Mouse (Mus musculus) left cerebral cortex, adult 2 months (tissue): ENCODE results near the gene Sirt3. TPM values are rescaled to one million over a fixed set of nuclear protein-coding genes. Genes with fewer than 3 reads are reported as not detected.
A peak's percentile ranks its signal among the peaks of the same experiment; 100 is the strongest.

Experiments
- DNase-seq, 2 experiments: peaks; one replicate each; pipeline ENCODE4 v3.0.0; 2021 to 2022; ENCODE audit warnings: low spot score in 2 of 2, mixed read lengths in 1 of 2; ENCODE audit errors: extremely low spot score in 1 of 2
- H3K27ac ChIP-seq: fragments of 200-600 bp; 2 replicates; pipeline ENCODE4 v1.8.1; 2022
- H3K4me3 ChIP-seq: fragments of 200-600 bp; 2 replicates; pipeline ENCODE4 v1.8.1; 2022
- CTCF ChIP-seq: fragments of 200-600 bp; IDR thresholded peaks from 2 replicates; pipeline ENCODE4 v1.8.1; 2022; ENCODE audit warnings: antibody characterized with exemption, mild to moderate bottlenecking, moderate library complexity
- intact Hi-C: fragments of 180-260 bp; cut with DNase I; formaldehyde crosslinking; loops from one replicate; pipeline ENCODE4 v1.15.1; 2025
- total RNA-seq, 2 experiments: library from RNA; stranded (reverse); gene quantifications; 2 replicates each; pipeline ENCODE4 v1.2.3; 2021

Gene Sirt3
- total RNA-seq, 2 experiments from 2014 or later: 72.2 to 76.5 TPM

DNA sequence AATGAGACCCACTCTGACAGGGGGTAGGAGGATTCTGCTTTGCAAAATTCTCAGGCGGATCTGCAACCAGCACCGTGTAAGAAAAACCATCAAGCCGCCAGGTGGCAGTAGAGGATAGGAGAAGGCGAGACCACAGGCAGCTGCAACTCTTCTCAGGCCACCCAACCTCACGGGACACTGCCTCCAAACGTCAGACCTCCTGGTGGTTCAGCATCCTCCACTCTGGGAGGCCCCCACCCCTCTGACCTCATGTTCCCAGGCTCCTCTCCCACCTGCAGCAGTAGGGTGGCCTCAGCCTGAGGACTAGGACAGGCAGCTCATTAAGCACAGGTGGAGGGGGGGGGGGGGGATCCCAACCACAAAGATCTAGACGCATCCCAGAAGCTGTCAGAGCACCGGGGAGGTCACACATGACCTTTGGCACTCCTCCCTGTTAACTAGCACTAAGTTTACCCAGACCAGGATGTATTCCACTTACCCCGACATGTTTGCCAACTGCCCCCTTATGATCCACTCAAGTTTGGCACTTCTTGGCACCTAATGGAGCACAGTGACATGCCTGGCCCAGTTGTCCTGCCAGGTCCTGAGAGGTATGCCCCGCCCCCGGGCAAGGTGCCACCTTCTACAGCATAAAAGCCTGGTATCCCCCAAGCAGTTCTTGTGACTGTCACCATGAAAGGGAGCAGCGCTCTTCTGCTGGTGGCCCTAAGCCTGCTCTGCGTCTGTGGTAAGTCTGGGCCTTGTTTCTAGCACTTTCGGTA lies 37.0 kb downstream of the Sirt3 start, which contains the start of gene Scgb1c1:
Scgb1c1 (plus strand) TSS at position 643 of the 761 bp plus-strand sequence.
- TF ChIP-seq CTCF: peak; percentile 89
- peak; percentile 86 to 93 for DNase-seq
- no peak within 1 kb of the TSS for H3K4me3 ChIP-seq
- no peak within 1 kb of the TSS for H3K27ac ChIP-seq
- intact Hi-C loops: loop anchor here (1.0 to 5.0 kb wide), 4 partner anchors 37 to 331 kb away; partner anchors contain the start of genes Psmd13 and Sirt3

DNA sequence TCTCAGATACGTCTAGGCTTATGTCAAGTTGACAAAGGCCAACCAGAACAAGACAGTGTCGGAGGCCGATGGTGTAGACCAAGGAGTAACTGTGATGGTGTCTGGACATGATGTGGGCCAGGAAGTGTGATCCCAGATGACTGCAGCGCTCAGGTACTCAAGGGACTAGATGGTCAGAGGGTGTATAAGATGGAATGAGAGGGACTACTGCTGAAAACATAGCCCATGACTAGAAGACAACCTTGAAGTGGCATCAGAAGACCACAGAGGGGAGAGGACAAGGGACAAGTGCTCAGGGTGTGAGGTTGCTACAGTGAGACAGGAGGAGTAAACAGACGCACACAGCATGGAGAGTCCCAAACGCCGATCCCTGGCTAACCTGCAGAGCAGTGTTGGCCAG lies 38.3 kb downstream of the Sirt3 start:
- Histone ChIP-seq H3K27ac (no peak overlapping the region), H3K4me3 (no peak overlapping the region)
- DNase-seq: no peak
- no peak for TF ChIP-seq CTCF
- intact Hi-C loops: loop anchor here (1.0 kb wide), 1 partner anchor 59 kb away; no protein-coding TSS in a partner anchor

DNA sequence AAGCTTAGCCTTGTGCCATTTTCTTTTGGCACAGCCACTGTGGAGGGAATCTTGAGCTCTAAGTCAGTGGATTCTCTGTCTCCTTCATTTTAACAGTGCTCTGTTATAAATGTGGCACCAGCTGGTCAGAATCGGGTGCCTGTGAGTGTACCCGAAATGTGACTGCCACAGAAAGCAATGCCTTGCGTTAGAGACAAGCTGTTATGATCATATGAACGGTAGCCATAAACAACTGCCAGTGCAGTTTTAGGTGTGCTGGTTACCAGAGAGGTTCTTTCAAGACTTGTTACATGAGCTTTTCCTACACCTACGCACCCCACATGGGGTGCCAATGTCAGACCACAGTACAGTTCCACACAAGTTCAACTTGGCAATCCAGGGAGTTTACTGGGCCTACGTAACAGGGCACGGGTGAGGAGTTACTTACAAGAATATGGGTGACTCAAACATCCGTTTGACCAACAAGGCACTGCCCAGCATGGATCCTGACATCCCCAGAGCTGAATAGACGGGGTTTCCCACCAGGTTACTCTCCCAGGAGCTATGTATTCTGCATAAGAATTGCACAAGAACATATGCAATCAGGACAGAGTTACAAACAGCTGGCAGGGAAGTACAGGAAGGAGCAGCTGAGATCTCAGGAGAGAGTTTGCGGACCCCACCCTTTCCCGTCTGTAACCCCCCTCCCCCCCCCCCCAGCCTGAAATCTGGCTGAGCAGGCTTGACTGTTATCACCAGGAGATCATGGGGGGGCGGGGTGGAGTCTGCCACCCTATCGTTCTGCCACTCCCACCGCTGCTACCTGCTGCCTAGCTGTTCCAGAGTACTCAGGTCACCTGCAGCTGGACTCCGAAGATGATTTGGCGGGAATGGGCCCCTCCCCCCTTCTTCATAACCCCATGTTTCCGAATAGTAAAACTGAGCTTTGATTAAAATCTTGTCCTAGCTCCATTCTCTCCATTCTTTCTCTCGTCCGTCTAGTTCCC lies 41.1 kb downstream of the Sirt3 start:
- Histone ChIP-seq H3K27ac (no peak overlapping the region), H3K4me3 (no peak overlapping the region)
- intact Hi-C loops: no loop called here
- TF ChIP-seq CTCF: no peak
- DNase-seq: no peak

DNA sequence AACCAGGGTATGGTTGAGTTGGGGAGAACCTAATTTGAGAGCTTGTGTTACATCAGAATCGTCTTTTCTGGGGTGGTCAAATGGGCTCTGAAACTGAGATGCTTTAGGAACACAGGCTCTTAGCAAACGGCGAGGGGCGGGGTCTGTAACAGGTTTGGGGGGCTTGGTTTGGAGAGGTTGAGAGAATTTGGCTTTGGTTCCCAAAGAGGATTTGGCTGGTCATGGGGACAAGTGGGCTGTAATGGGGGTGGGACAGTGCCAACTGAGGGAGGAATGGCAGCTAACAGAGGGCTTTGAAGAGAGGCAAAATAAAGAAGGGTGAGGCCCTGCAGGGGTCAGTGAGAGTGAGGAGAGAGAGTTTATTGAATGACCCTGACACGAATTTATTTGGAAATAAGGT lies 42.6 kb downstream of the Sirt3 start:
- no peak for DNase-seq

DNA sequence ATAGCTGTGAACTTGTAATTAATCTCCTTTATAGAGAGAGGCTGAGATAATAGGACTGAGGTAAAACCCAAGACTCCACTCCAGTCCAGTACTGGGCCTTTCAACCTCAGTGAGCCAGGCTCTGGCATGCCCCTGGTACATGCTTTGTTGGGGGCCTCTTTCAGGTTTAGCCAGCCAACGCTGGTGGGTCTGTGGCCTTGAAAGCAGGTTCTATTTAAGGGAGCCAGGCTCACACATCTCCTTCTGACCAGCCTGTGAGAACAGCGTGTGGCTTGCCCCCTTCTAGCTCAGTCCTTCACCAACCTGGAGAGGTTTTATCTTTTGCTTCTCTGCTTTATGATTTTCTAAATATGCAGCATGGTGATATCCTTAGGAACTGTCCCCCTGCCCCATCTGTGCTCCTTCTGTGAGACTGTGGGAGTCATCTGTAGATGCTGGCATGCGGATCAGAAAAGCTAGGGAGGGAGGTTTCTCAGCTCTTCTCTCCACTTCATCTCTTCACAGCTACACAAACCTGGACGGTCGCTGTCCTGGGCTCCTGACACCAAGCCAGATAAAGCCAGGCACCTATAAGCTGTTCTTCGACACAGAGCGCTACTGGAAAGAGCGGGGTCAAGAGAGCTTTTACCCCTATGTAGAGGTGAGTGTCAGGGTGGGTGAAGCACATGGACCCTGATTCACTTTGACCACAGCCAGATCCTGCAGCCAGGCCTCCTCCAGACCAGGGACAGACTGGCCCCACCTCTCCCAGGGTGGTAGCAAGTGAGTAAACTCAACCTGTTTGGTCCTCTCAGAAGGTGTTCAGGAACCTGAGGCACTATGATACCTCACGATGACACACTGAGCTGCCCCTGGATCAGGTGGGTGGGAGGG lies 45.6 kb downstream of the Sirt3 start:
- DNase-seq: no peak
- H3K27ac ChIP-seq: peak overlapping the region; percentile 77
- no peak overlapping the region for H3K4me3 ChIP-seq
- intact Hi-C loops: no loop called here
- no peak for TF ChIP-seq CTCF

More for the DNA sequence above, 42.6 kb downstream of the Sirt3 start:
- intact Hi-C loops: no loop called here
- Histone ChIP-seq H3K27ac (no peak overlapping the region), H3K4me3 (no peak overlapping the region)
- no peak for TF ChIP-seq CTCF

DNA sequence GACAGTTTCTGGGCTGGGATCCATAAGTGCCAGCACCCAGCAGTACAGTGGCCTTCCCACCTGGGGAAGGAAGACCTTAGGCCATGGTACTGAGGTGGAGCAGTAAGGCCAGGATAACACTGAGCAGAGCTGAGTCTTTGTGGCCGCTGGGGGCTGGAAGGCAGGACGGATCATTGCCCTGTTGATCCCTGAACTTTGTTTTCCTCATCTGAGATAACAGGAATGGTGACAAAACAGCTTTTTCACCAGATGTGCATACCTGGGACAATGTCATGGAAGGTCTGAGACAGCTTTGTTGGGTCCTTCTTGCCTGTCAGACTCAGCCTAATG lies 46.4 kb downstream of the Sirt3 start:
- intact Hi-C loops: no loop called here
- no peak for DNase-seq
- peak overlapping the region; percentile 77 for H3K27ac ChIP-seq
- H3K4me3 ChIP-seq: no peak overlapping the region
- no peak for TF ChIP-seq CTCF

GRCm38 (mm10) chr7:140834968-140835757 lies 46.9 kb downstream of the Sirt3 start, which contains the start of gene Urah:
TSS of gene Urah (plus strand) at chr7:140835018.
- intact Hi-C loops: no loop called here

GRCm38 (mm10) chr7:140833341-140833740 lies 48.8 kb downstream of the Sirt3 start:
- Histone ChIP-seq H3K4me3 (no peak overlapping the region), H3K27ac (no peak overlapping the region)
- intact Hi-C loops: no loop called here
- no peak for DNase-seq
- no peak for TF ChIP-seq CTCF

More at GRCm38 (mm10) chr7:140834968-140835757, 46.9 kb downstream of the Sirt3 start, which contains the start of gene Urah:
- Histone ChIP-seq H3K4me3 (no peak within 1 kb of the TSS), H3K27ac (peak within 1 kb of the TSS; percentile 77)
- no peak for TF ChIP-seq CTCF
- no peak for DNase-seq

DNA sequence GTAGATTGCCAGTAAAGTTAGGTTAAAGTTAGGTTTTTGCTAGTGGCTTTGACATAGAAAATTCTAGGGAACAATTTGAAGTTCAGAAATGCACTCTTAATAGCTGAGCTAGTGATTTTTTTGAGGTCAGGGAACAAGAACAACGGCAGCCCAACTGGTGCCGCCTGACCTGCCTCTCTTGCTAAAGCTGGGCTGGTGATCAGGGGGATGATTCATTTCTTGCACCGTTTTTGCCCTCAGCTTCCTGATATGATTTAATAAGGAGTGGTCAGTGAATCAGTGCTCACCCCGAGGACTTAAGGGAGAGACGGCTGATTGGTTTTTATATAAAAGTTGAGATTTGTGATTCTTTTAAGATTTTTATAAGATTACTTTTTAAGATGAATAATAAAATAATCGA lies 50.7 kb downstream of the Sirt3 start:
- intact Hi-C loops: no loop called here
- DNase-seq: no peak

GRCm38 (mm10) chr7:140828171-140828881 lies 53.8 kb downstream of the Sirt3 start:
- peak overlapping the region; percentile 84 for H3K27ac ChIP-seq
- peak; percentile 49 to 62 for DNase-seq
- intact Hi-C loops: loop anchor here (2.0 kb wide), 4 partner anchors 350 to 748 kb away; partner anchors contain the start of gene Sprn
- peak; percentile 66 for TF ChIP-seq CTCF
- peak overlapping the region; percentile 21; the same call in 1 of the 2 replicates for H3K4me3 ChIP-seq

More for the DNA sequence above, 50.7 kb downstream of the Sirt3 start:
- no peak for TF ChIP-seq CTCF
- Histone ChIP-seq H3K27ac (no peak overlapping the region), H3K4me3 (no peak overlapping the region)
